Mouse (Mus musculus) erythroblast, embryonic 14.5 days (primary cell): ENCODE data around the gene Tas2r106. TPM values are rescaled to one million over a fixed set of nuclear protein-coding genes. Genes with fewer than 3 reads are reported as not detected.

Experiments
- H3K27me3 ChIP-seq: 2 replicates; pipeline ENCODE4 v1.6.1; 2012; ENCODE audit warnings: inconsistent platforms; ENCODE audit not compliant: control insufficient read depth
- H3K36me3 ChIP-seq: 2 replicates; pipeline ENCODE4 v1.6.1; 2012; ENCODE audit warnings: mild to moderate bottlenecking, inconsistent platforms; ENCODE audit not compliant: control insufficient read depth
- H3K4me1 ChIP-seq: 2 replicates; pipeline ENCODE4 v1.6.1; 2012; ENCODE audit warnings: inconsistent platforms; ENCODE audit not compliant: control insufficient read depth
- H3K4me3 ChIP-seq: replicated peaks from 2 replicates; pipeline ENCODE3; 2012; ENCODE audit warnings: moderate library complexity, mild to moderate bottlenecking, inconsistent platforms
- H3K9me3 ChIP-seq: 2 replicates; pipeline ENCODE4 v1.6.1; 2012; ENCODE audit warnings: low read length, inconsistent platforms, mixed read lengths; ENCODE audit not compliant: control insufficient read depth
- GATA1 ChIP-seq: IDR thresholded peaks from 2 replicates; pipeline ENCODE4 v1.6.1; 2012; ENCODE audit warnings: low read length, inconsistent platforms, mixed read lengths
- TAL1 ChIP-seq: IDR thresholded peaks from 3 replicates; pipeline ENCODE4 v1.6.1; 2012; ENCODE audit warnings: low read length, inconsistent platforms, mixed read lengths
- polyA plus RNA-seq: library from polyadenylated mRNA; stranded (reverse); fragments of >175 nt; gene quantifications from 2 replicates; pipeline ENCODE4 v1.2.3, GENCODE M21; 2012

The Tas2r106 gene
- not detected in 2 replicates for polyA plus RNA-seq

DNA sequence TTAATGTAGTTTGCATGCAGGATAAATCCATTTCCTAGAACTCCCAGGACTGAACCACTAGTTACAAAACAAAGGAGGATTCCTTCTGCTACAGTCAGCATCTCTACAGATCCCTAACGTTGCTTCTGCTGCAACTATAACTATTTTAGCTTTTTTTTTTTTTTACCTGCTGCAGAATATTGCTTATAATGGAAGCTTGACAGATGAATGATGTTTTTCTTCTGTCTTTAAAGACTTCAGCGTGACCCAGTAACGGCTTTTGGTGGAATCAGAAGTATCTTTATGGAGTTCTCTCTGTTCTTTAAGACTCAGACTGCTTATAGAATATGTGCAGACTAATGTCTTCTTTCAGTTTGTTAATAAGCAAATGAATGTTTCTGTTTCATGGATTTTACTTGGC, at the start of gene Tas2r106:
TSS of gene Tas2r106 (minus strand) at position 101 of the 400 bp plus-strand sequence.
- Histone ChIP-seq H3K27me3 (no peaks in the 10 kb centered on the region), H3K9me3 (peaks cover 3% of the 10 kb centered on the region; the same call in 1 of the 2 replicates), H3K4me1 (no peaks in the 10 kb centered on the region), H3K4me3 (no peak within 1 kb of the TSS), H3K36me3 (no peaks in the 10 kb centered on the region)
- TF ChIP-seq GATA1 (no peak), TAL1 (no peak)

DNA sequence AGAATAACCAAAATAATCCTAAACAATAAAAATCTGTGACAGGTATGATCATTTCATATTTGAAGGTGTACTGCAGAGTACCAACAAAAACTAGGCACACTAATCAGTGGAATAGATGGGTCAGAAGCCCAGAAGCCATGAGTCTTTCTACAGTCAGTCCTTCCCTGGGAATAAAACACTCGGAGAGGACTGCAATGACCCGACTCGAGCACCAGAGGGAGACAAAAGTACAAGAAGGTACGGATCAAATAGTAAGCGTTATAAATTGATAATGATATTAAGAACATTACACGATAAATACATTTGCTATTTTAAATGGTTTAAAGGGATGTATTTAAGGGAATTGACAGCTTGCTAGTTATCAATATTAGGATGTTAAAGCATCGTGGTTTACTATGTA, 34.1 kb upstream of the Tas2r106 start:
- no peak overlapping the region for H3K4me3 ChIP-seq
- H3K36me3 ChIP-seq = no peaks in the 10 kb centered on the region
- H3K4me1 ChIP-seq = no peaks in the 10 kb centered on the region
- peaks cover 10% of the 10 kb centered on the region for H3K9me3 ChIP-seq
- no peaks in the 10 kb centered on the region for H3K27me3 ChIP-seq
- TF ChIP-seq GATA1 (no peak), TAL1 (no peak)

DNA sequence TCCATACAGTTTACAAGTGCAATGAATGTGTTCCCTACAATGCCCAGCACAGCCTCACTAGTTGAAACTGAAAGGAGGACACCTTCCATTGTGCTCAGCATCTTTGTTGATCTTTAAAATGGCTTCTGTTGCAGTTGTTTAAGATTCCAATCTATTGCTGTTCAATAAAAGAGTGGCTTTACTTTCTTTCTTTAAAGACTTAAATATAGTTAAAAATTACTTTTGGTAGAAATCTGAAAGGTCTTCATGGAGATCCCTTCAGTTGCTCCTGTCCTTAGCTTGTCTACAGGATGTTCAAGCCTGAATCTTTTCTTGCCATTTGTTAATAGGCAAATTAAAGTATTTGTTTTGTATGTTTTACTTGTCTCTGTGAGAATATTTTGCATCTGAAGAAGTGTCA, 11.3 kb upstream of the Tas2r106 start, which contains the start of gene Tas2r114:
TSS of gene Tas2r114 (minus strand) at position 101 of the 400 bp plus-strand sequence.
- no peak for TF ChIP-seq GATA1
- no peak for TF ChIP-seq TAL1
- Histone ChIP-seq H3K9me3 (peaks cover 8% of the 10 kb centered on the region; the same call in 1 of the 2 replicates), H3K36me3 (no peaks in the 10 kb centered on the region), H3K4me1 (no peaks in the 10 kb centered on the region), H3K27me3 (no peaks in the 10 kb centered on the region), H3K4me3 (no peak within 1 kb of the TSS)

DNA sequence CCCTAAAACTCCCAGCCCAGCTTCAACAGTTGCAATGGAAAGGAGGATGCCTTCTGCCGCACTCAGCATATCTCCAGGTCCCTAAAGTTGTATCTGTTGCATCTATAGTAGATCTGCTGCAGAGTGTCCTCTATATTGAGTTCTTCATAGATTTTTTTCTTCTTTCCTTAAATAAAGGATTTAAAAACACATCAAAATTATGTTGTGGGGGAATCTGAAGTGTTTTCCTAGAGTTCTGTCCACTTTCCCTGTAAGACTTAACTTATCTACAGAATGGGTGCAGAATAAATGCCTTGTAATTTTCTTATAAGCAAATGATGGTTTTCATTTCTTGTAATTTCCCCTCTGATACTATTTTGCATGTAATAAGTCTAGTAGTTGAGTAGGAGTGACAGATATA, 8.7 kb upstream of the Tas2r106 start, which contains the start of gene Tas2r105:
TSS of gene Tas2r105 (minus strand) at position 101 of the 400 bp plus-strand sequence.
- H3K27me3 ChIP-seq = no peaks in the 10 kb centered on the region
- no peak within 1 kb of the TSS for H3K4me3 ChIP-seq
- H3K4me1 ChIP-seq = no peaks in the 10 kb centered on the region
- H3K9me3 ChIP-seq = peaks cover 8% of the 10 kb centered on the region; the same call in 1 of the 2 replicates
- TF ChIP-seq GATA1 = no peak
- no peak for TF ChIP-seq TAL1
- no peaks in the 10 kb centered on the region for H3K36me3 ChIP-seq

DNA sequence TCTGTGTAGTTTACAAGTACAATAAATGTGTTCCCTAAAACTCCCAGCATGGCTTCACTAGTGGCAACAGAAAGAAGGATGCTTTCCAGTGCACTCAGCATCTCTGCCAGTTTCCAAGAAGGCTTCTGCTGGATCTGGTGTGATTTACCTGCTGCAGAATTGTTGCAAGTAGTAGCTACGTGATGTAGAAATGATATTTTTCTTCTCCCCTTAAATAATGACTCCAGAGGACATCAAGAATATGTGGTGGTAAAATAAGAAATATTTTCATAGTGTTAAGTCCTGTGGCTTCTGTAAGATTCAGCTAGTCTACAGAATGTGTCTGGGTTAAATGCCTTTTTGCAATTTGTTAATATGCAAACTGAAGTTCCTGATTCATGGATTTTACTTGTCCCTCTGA, 7.0 kb upstream of the Tas2r106 start, which contains the start of gene Tas2r104:
TSS of gene Tas2r104 (minus strand) at position 101 of the 400 bp plus-strand sequence.
- Histone ChIP-seq H3K9me3 (0 out of 2 replicates have a peak, but pooled peaks cover 2% of the 10 kb centered on the region), H3K4me3 (no peak within 1 kb of the TSS), H3K4me1 (no peaks in the 10 kb centered on the region), H3K27me3 (no peaks in the 10 kb centered on the region), H3K36me3 (no peaks in the 10 kb centered on the region)
- TF ChIP-seq TAL1 (no peak), GATA1 (no peak)

DNA sequence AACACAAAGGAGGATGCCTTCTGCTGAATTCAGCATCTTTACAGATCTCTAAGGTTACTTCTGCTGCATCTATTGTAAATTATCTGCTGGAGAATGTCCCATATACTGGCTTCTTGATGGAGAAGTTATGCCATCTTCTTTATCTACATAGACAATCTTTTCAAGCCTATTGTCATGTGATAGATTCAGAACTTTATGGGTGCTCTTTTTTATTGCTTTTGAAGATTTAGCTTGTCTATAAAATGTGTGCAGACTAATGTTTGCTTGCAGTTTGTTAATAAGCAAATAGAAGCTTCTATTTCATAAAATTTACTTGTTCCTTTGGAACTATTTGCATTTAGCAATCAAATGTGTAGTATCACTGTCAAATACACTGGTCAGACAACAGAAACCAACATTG, 18.6 kb downstream of the Tas2r106 start, which contains the start of gene Tas2r107:
TSS of gene Tas2r107 (minus strand) at position 101 of the 400 bp plus-strand sequence.
- Histone ChIP-seq H3K4me3 (no peak within 1 kb of the TSS), H3K4me1 (no peaks in the 10 kb centered on the region), H3K9me3 (peaks cover 7% of the 10 kb centered on the region; the same call in 1 of the 2 replicates), H3K27me3 (no peaks in the 10 kb centered on the region), H3K36me3 (no peaks in the 10 kb centered on the region)
- TF ChIP-seq GATA1 (no peak), TAL1 (no peak)

DNA sequence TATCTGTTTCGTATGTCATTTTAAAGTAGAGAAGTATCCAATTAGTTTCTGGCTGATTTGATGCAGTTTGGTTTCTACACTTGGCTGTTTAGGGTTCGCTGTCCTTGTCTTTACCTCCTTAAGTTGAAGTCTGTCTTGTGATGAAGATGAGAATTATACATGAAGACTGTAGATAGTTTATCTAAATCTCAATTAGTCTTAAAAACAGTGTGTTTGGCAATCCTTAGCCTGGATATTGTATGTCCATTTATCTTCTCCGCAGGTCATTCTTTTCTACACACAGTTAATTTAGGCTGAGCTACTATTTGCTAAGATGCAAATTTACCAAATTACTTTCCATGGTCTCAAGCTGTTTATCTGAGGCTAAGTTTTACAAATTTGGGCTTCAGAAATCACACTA, 47.9 kb downstream of the Tas2r106 start, which contains the start of gene Tas2r130:
TSS of gene Tas2r130 (minus strand) at position 101 of the 400 bp plus-strand sequence.
- Histone ChIP-seq H3K4me3 (no peak within 1 kb of the TSS), H3K36me3 (no peaks in the 10 kb centered on the region), H3K4me1 (no peaks in the 10 kb centered on the region), H3K9me3 (peaks cover 3% of the 10 kb centered on the region; the same call in 1 of the 2 replicates), H3K27me3 (no peaks in the 10 kb centered on the region)
- no peak for TF ChIP-seq GATA1

Other genes with a start within 250 kb of the Tas2r106 start
- gene 5430401F13Rik, start 192.5 kb downstream of the Tas2r106 start, polyA plus RNA-seq = not detected in 2 replicates
- gene Gm6619, start 192.5 kb downstream of the Tas2r106 start, polyA plus RNA-seq = not detected in 2 replicates
- gene Tas2r130, start 48.0 kb downstream of the Tas2r106 start, polyA plus RNA-seq = not detected in 2 replicates
- gene Tas2r107, start 18.7 kb downstream of the Tas2r106 start, polyA plus RNA-seq = not detected in 2 replicates
- gene Tas2r104, start 6.9 kb upstream of the Tas2r106 start, polyA plus RNA-seq = not detected in 2 replicates
- gene Tas2r105, start 8.6 kb upstream of the Tas2r106 start, polyA plus RNA-seq = not detected in 2 replicates
- gene Tas2r114, start 11.2 kb upstream of the Tas2r106 start, polyA plus RNA-seq = not detected in 2 replicates